Mouse (Mus musculus): ENCODE measurements at regions not wholly inside any gene's neighbourhood (a gene's known extent, or its start where the extent isn't known, plus 50 kb on each side); places are given as distances from the start of the nearest gene placed in this dataset.

GRCm38 (mm10) chr13:57365096-57365495 lies 469.3 kb upstream of the Trpc7 start:
- in situ Hi-C loops (cut with MboI, MseI) = no loop called here

DNA sequence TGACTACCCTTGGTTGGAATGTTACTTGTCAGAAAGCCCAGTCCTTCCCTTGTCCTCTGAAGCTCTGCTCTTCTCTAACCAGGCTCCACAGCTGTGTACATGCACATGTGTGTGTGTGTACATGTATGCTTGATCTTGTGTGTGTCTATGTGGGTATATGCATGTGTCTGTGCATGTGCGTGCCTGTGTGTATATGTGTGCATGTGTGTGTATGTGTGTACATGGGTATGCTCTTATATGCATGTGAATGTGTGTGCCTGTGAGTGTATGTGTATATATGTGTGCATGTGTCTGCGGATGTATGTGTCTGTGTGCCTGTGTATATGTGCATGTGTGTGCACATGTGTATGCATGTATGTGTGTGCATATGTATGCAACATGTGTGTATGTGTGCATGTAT lies 468.6 kb upstream of the Trpc7 start:
- in situ Hi-C loops (cut with MboI, MseI) = no loop called here

DNA sequence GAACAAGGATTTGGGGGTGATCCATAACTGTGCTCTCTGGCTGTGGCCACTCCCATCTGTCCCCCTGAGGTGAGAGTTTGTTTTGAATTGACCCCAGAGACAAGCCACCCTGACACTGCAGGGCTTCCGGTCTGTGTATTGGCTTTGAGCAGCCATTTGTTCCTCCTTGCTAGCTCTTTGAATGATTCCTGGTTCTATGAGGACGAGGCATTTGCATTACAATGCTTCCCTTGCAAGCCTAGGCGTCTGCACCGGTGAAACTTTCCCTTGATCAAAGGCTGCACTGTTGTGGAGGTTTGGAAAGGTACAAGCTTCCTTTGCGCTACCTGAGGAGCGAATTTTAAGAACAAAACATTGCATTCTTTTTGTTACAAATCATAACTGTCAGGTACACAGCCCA lies 466.8 kb upstream of the Trpc7 start:
- in situ Hi-C loops (cut with MboI, MseI) = no loop called here

GRCm38 (mm10) chr13:57361286-57361685 lies 465.5 kb upstream of the Trpc7 start:
- in situ Hi-C loops (cut with MboI, MseI) = no loop called here

GRCm38 (mm10) chr13:57354606-57355005 lies 458.8 kb upstream of the Trpc7 start:
- in situ Hi-C loops (cut with MboI, MseI) = no loop called here

GRCm38 (mm10) chr13:57353976-57354375 lies 458.2 kb upstream of the Trpc7 start:
- in situ Hi-C loops (cut with MboI, MseI) = no loop called here

DNA sequence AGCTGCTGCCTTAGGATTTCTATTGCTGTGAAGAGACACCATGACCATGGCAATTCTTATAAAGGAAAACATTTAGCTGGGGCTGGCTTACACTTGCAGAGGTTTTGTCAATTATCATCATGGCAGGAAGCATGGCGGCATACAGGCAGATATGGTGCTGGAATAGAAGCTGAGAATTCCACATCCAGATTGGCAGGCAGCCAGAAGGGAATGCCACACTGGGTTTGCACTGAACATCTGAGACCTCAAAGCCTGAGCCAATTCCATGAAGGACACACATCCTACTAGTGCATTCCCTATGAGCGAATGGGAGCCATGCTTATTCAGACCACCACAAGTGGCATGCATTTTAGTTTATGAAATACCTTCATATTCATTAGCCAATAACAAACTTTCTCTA lies 455.0 kb upstream of the Trpc7 start:
- in situ Hi-C loops (cut with MboI, MseI) = no loop called here

DNA sequence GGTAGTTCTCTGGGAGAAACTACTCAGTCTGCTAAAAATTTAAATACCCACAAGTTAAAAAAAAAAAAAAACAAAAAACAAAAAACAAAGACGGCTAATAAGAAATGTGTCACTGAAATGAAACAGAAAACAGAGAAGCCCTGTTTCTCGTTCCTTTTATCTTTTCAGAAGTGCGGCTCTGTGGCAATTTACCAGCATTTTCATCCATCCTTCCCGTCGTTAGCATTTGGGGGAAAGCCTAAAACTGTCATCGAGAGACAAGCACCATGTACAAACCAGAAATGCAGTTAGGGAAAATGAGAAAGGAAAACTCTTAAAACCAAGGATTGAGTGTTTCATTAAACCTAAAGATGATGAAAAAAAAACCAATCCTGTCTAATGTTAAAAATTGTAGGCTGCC lies 442.9 kb upstream of the Trpc7 start:
- in situ Hi-C loops (cut with MboI, MseI) = no loop called here

DNA sequence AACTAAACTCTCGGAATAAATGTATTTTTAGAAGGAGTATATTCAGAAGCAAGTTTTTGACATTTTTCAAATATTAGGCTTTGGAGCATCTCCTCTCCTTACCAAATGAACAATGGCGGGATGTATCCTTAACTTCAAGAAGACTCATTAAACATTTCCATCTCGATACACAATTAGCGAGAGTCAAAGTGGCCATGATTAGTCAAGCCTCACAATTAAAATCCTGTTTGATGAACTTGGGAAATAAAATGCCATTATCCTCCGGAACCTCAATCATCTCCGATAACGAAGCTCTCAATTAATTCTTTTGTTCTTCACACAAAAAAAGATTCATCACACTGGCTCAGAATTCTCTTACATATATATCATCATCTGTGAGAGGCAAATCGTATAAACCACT lies 440.8 kb upstream of the Trpc7 start:
- in situ Hi-C loops (cut with MboI, MseI) = no loop called here

DNA sequence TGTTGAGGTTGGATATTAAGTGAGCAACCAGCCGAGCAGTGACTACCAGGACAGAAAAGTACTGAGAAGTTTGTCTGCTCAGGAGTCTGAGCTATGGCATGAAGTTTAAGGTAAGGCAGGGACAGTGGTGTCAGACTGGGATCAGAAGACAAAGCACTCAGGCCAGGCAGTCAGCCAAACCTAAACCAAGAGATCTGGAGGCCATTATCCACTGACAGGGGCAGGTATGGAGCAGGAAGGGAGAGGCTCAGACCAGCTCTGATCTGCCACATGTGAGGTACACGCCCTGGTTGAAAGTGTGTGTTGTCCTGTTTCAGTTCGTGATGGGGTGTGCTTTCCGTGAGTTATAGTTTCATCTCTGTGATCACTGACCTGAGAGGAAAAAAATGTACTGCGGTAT lies 437.2 kb upstream of the Trpc7 start:
- in situ Hi-C loops (cut with MboI, MseI) = no loop called here

DNA sequence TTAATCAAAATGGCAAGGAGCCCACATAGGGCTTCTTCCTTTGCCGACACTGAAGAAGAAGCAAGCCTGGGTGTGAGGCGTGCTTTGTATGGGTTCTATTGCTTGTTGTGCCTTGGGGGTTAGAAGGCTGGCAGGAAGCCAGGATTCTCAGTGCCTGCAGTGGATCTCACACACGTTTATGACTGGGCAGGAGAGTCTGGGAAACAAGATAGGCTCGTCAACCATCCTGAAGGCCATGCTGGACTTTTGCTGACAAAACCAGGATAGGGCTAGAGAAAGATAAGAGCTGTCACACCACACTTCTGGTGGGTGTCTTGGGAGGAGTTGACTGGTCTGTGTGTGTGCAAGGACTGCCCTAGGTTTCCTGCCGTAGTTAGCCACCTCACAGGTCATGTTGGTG lies 436.1 kb upstream of the Trpc7 start:
- in situ Hi-C loops (cut with MboI, MseI) = no loop called here

DNA sequence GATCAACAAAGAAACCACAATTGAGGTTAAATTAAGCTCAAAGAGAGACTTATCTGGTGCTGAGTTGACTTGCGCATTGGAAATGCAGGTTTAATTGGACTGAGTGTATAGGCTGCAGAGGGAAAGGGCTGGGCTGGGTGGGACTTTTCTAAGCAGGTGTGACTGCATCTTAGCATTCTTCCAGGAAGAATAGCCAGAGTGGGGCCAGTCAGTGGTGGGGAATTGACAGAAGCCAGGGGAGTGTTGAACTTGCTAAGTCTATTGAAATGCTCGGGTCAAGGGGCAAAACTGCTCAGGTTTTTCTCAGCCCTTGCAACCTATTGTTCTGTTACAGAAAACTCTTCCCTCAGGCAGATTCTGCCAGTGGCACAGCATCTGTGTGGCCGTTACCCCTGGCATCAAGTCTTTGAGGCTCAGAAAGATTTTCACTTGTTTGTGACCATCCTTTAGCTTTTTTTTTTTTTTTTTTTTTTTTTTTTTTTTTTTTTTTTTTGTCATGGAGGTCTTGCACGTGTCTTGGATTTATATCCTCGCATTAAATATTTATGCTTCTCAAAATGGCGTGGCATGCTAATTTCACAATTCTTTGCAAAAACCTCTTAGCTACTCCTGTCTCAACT lies 429.6 kb upstream of the Trpc7 start:
- in situ Hi-C loops (cut with MboI, MseI) = no loop called here

DNA sequence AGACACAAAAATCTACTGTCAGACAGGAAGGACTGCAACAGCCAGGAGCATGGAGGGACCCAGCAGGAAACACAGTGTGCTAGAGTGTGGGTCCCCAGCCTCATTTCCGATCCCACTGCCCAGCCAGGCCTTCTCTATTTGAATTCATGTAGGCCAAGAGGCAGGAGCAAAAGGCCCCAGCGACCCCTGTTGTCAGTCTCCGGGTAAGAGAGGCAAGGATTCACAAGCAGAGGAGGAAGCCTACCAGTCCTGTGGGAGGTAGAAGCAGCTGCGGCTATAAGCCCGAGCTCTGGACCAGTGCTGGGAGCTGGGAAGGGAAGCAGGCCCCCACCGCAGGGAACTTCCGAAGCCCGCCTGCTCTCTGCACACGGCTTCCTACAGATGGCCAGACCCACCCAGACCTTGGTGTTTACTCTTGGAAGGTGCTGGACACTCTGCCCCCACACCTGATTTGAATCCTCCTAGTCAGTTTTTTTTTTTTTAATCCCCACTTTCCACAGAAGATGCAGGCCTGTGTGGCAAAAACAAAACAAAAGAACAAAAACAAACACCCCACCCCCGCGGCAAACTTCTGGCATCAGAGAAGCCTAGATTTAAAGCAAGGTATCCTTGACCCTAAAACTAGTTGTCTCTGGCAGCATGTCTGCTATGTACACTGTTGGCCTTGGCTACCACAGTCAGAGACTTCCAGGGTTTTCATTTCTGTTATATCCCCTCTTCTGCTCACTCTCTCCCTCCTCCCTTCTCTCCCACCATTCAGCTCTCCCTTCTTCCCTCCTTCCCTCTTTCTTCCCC lies 420.6 kb upstream of the Trpc7 start:
- in situ Hi-C loops (cut with MboI, MseI) = no loop called here

GRCm38 (mm10) chr13:57314512-57314911 lies 418.7 kb upstream of the Trpc7 start:
- in situ Hi-C loops (cut with MboI, MseI) = no loop called here

DNA sequence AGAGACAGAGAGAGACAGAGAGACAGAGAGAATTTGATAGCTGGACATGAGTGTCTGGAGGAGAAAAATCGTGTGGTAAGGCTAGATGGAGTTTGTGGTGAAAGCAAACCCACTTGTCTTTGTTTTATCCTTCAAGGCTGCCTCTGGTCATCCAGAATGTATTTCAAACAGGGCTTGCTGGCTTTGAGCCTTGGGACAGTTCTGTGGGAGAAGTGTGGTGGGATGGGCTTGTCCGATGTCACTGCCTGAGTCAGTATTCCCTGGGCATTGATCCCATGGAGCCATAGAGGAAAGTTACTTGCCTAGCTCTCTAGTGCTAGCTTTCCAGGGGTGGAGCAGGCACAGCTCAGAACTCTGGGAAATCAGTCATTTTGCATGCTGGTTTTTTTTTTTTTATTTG lies 417.9 kb upstream of the Trpc7 start:
- in situ Hi-C loops (cut with MboI, MseI) = no loop called here

GRCm38 (mm10) chr13:57311235-57311634 lies 415.4 kb upstream of the Trpc7 start:
- in situ Hi-C loops (cut with MboI, MseI) = no loop called here

DNA sequence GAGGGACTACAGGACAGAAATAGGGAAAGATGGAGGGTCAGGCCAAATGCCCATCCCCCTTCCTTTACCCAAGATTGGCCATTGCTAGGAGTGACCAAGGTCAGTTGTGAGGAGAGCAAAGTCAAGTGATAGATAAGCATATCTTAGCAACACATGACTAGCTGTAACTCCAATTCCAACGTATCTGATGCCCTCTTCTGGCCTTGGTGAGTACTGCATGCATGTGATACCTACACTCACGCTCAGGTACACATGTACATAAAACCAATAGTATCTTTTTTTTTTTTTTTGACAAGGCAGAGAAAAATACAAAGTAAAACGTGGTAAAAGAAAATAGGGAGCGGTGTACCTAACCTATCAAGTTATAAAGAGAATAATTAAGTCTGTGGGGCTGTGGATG lies 413.8 kb upstream of the Trpc7 start:
- in situ Hi-C loops (cut with MboI, MseI) = no loop called here

GRCm38 (mm10) chr13:57307971-57308903 lies 412.4 kb upstream of the Trpc7 start:
- in situ Hi-C loops (cut with MboI, MseI) = no loop called here

DNA sequence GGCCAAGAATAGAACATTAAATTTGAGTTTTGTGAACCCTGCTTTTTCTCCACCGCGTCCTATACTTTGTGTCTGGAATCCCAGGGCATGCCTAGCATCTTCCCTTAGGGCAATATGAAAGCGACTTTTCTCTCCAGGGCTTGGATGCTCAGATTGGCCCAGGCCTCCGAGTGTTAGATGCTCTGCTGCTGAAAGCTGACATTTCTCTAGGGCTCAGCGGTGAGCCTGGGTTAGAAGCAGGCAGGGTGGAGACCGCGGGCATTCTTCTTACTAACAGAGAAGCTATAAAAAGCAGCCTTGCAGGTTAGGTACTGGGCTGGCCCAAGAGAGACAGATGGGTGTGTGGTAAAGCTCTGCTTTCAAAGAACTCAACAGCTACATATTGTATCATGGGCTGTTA lies 409.8 kb upstream of the Trpc7 start:
- in situ Hi-C loops (cut with MboI, MseI) = no loop called here

- in situ Hi-C loops (cut with MboI, MseI) = no loop called here
Measured at GRCm38 (mm10) chr13:57303805-57304204, 408.0 kb upstream of the Trpc7 start.

GRCm38 (mm10) chr13:57291737-57292490 lies 396.1 kb upstream of the Trpc7 start:
- in situ Hi-C loops (cut with MboI, MseI) = no loop called here

GRCm38 (mm10) chr13:57286168-57286567 lies 390.4 kb upstream of the Trpc7 start:
- in situ Hi-C loops (cut with MboI, MseI) = loop anchor here (10.0 kb wide), 1 partner anchor 619 kb away; the partner anchor contains the start of gene Spock1
